Mouse (Mus musculus): Measurements from ENCODE around the gene Ndufc1. TPM values are rescaled to one million over a fixed set of nuclear protein-coding genes. Genes with fewer than 3 reads are reported as not detected.

The Ndufc1 gene
- polyA plus RNA-seq, 1 experiment from 2014 or later: 650 TPM

DNA sequence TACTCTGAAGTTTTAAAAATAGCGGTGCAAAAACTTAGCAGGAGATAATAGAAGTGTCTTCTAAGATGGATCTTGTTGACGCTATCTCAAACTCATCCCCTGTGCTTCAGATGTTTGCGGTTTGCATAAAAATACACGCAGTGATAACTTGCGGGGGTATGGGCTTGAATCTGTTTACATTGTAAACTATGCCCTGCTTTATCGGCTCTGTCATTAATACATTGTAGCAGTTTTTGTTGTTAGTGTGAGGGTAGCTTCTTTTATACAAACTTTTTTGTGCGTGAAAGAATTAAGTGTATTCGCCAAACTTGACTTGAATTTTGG is 8.3 kb upstream of the Ndufc1 start:
- 6% methylated on average over 8 of the region's 8 CpGs for WGBS
- ATAC-seq (ENCODE audit: insufficient read depth) (no peak), DNase-seq (no peak)
- Histone ChIP-seq H3K9ac (peak overlapping the region; percentile 99), H3K4me2 (peak overlapping the region; percentile 83), H3K4me3 (ENCODE audit: low read depth, low read length) (peak overlapping the region; percentile 99), H3K36me3 (ENCODE audit: insufficient read depth) (no peaks in the 10 kb centered on the region), H3K27ac (ENCODE audit: low read depth) (no peak overlapping the region), H3K4me1 (ENCODE audit: insufficient read depth) (peaks cover 8% of the 10 kb centered on the region; the same call in 1 of the 2 replicates), H3K9me3 (ENCODE audit: low read depth, low read length) (no peaks in the 10 kb centered on the region), H3K27me3 (ENCODE audit: insufficient read depth, low read length) (no peaks in the 10 kb centered on the region)
- no peak for TF ChIP-seq CTCF (IDR thresholded peaks at IDR 0.05; ENCODE audit: low read depth)

DNA sequence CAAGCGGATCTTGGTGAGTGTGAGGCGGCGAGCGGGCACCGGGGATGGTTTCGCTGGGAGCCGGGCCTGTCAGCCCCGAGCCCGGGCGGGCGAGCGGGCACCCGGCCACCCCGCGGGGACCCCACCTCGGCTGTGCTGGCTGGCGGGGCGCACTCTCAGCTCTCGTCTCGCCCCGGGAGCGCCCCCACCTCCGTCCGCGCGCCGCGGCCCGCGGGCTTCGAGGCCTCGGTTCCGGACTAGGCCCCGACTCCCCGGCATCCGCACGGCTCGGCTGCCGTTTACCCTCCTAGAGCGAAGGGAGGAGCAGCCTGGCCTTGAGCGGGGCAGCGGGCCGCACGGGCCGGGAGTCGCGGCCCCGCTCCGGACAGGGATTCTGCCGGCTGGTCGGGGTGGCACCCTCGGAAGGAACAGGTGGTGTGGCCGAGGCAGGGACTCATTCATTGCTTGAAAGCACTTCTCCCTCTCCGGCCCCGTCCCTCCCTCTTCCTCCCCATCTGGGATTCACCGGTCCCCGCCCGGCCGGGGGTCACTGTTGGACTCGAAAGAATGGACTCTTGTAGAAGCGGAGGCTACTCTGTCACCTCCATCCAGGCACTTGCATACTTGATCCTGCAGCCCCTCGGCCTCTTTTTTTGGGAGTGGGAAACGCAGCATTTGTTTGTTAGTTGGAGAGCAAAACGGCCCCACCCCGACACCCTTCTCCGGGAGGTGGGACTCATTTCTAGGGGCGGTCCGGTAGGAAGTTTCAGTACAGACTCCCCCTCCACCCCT is 7.8 kb upstream of the Ndufc1 start:
- no peak for TF ChIP-seq CTCF (IDR thresholded peaks at IDR 0.05; ENCODE audit: low read depth)
- Histone ChIP-seq H3K27ac (ENCODE audit: low read depth) (peak overlapping the region; percentile 96), H3K4me1 (ENCODE audit: insufficient read depth) (peaks cover 8% of the 10 kb centered on the region; the same call in 1 of the 2 replicates), H3K4me3 (ENCODE audit: low read depth, low read length) (peak overlapping the region; percentile 99), H3K27me3 (ENCODE audit: insufficient read depth, low read length) (no peaks in the 10 kb centered on the region), H3K9ac (peak overlapping the region; percentile 99), H3K4me2 (peak overlapping the region; percentile 83), H3K36me3 (ENCODE audit: insufficient read depth) (no peaks in the 10 kb centered on the region), H3K9me3 (ENCODE audit: low read depth, low read length) (no peaks in the 10 kb centered on the region)
- WGBS: under 1% methylated on average over 66 of the region's 68 CpGs
- ATAC-seq (ENCODE audit: insufficient read depth) (peak; percentile 50), DNase-seq (peak; percentile 49)

- no peaks in the 10 kb centered on the region for H3K36me3 ChIP-seq (ENCODE audit: insufficient read depth)
- H3K4me1 ChIP-seq (ENCODE audit: insufficient read depth): peaks cover 8% of the 10 kb centered on the region; the same call in 1 of the 2 replicates
- H3K27me3 ChIP-seq (ENCODE audit: insufficient read depth, low read length): no peaks in the 10 kb centered on the region
- peak overlapping the region; percentile 99 for H3K9ac ChIP-seq
- DNase-seq: no peak
- no peaks in the 10 kb centered on the region for H3K9me3 ChIP-seq (ENCODE audit: low read depth, low read length)
- TF ChIP-seq CTCF (IDR thresholded peaks at IDR 0.05; ENCODE audit: low read depth): no peak
- 0% methylated on average over 20 of the region's 30 CpGs for WGBS
- H3K27ac ChIP-seq (ENCODE audit: low read depth): peak overlapping the region; percentile 96
- peak overlapping the region; percentile 99 for H3K4me3 ChIP-seq (ENCODE audit: low read depth, low read length)
- peak; percentile 61 for ATAC-seq (ENCODE audit: insufficient read depth)
- peak overlapping the region; percentile 83 for H3K4me2 ChIP-seq
Measured at GRCm38 (mm10) chr3:51416073-51416363, 7.2 kb upstream of the Ndufc1 start.

GRCm38 (mm10) chr3:51415098-51416072 is 6.6 kb upstream of the Ndufc1 start, which contains the start of gene Naa15:
Naa15 (plus strand) TSS chr3:51415148.
- peaks cover 8% of the 10 kb centered on the region; the same call in 1 of the 2 replicates for H3K4me1 ChIP-seq (ENCODE audit: insufficient read depth)
- peak within 1 kb of the TSS; percentile 99 for H3K9ac ChIP-seq
- TF ChIP-seq CTCF (IDR thresholded peaks at IDR 0.05; ENCODE audit: low read depth): no peak
- peak within 1 kb of the TSS; percentile 96 for H3K27ac ChIP-seq (ENCODE audit: low read depth)
- WGBS: 3% methylated on average over 43 of the region's 43 CpGs
- peak within 1 kb of the TSS; percentile 83 for H3K4me2 ChIP-seq
- no peaks in the 10 kb centered on the region for H3K9me3 ChIP-seq (ENCODE audit: low read depth, low read length)
- no peaks in the 10 kb centered on the region for H3K27me3 ChIP-seq (ENCODE audit: insufficient read depth, low read length)
- peak within 1 kb of the TSS; percentile 99 for H3K4me3 ChIP-seq (ENCODE audit: low read depth, low read length)
- DNase-seq (peak; percentile 97), ATAC-seq (ENCODE audit: insufficient read depth) (peak; percentile 90)
- H3K36me3 ChIP-seq (ENCODE audit: insufficient read depth): no peaks in the 10 kb centered on the region

DNA sequence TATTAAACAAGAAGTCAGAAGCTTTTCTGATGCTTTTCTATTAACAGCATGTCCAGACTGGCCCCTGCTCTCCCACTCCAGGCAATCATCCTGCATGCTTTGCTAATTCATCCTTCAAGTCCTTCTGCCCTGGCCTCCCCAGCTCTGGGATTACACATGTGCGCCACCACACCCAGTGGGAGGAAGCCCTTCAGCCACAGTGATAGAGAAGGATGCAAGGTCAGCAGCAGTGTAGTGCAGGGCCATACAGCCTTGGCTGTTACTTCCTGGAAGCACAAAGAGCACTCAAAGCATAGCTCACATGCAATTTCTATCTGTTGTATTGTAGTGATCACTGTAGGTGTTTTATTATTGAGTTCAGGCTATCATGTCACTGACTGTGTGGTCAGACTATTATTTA is 4.5 kb upstream of the Ndufc1 start:
- Histone ChIP-seq H3K36me3 (ENCODE audit: insufficient read depth) (no peaks in the 10 kb centered on the region), H3K9ac (no peak overlapping the region), H3K27ac (ENCODE audit: low read depth) (no peak overlapping the region), H3K9me3 (ENCODE audit: low read depth, low read length) (no peaks in the 10 kb centered on the region), H3K4me1 (ENCODE audit: insufficient read depth) (peaks cover 8% of the 10 kb centered on the region; the same call in 1 of the 2 replicates), H3K4me2 (no peak overlapping the region), H3K4me3 (ENCODE audit: low read depth, low read length) (no peak overlapping the region), H3K27me3 (ENCODE audit: insufficient read depth, low read length) (no peaks in the 10 kb centered on the region)
- no peak for ATAC-seq (ENCODE audit: insufficient read depth)
- DNase-seq: no peak
- no peak for TF ChIP-seq CTCF (IDR thresholded peaks at IDR 0.05; ENCODE audit: low read depth)
- 87% methylated on average over 1 of the region's 1 CpGs for WGBS

DNA sequence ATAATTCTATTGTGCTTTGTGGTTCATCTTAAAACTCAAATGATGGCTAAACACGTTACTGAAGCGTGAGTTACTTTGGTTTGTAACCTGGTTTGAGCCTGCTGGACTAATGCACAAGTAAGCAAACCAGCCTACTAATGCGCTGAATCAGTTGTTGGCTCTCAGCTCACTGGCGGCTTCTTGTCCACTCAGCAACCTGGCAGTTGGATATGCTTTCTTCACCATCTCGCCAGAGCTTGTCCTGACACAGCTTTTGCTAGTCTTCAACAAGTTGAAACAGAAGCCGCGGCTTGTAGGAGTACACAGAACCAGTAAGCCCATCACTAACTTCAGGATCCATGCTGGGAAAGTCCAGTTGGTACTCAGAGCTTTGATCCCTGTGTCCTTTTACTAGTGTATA is 3.7 kb upstream of the Ndufc1 start:
- Histone ChIP-seq H3K9me3 (ENCODE audit: low read depth, low read length) (no peaks in the 10 kb centered on the region), H3K4me3 (ENCODE audit: low read depth, low read length) (no peak overlapping the region), H3K36me3 (ENCODE audit: insufficient read depth) (no peaks in the 10 kb centered on the region), H3K9ac (no peak overlapping the region), H3K4me1 (ENCODE audit: insufficient read depth) (peaks cover 4% of the 10 kb centered on the region; the same call in 1 of the 2 replicates), H3K27ac (ENCODE audit: low read depth) (no peak overlapping the region), H3K4me2 (no peak overlapping the region), H3K27me3 (ENCODE audit: insufficient read depth, low read length) (no peaks in the 10 kb centered on the region)
- 86% methylated on average over 7 of the region's 7 CpGs for WGBS
- ATAC-seq (ENCODE audit: insufficient read depth) (no peak), DNase-seq (no peak)
- TF ChIP-seq CTCF (IDR thresholded peaks at IDR 0.05; ENCODE audit: low read depth): no peak
